Mouse (Mus musculus) ovary, postnatal 10 days (tissue): ENCODE results near the gene Cckar.

Source experiments
- DNase-seq: peaks from one replicate; pipeline ENCODE4 v3.0.0; 2022; ENCODE audit warnings: low spot score

Gene Cckar

DNA sequence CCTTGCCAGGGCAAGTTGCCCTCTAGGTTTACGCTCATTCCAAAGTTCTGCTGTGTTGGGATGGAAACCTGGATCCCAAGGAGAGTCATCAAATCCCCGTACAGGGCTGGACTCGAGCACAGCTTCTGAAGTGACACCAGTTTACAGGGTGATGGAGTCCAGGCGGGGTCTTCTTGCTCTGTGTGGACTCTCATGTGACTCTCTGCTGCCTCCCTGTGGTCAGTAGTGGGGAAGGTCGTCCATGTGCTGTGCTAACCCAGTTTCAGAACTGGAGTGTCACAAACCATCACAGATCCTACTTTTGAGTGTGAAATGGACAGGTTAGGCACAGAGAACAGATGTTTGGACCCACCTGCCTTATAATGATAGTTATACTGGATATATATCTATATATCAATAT, 35.2 kb downstream of the Cckar start:
- peak; percentile 34 for DNase-seq

DNA sequence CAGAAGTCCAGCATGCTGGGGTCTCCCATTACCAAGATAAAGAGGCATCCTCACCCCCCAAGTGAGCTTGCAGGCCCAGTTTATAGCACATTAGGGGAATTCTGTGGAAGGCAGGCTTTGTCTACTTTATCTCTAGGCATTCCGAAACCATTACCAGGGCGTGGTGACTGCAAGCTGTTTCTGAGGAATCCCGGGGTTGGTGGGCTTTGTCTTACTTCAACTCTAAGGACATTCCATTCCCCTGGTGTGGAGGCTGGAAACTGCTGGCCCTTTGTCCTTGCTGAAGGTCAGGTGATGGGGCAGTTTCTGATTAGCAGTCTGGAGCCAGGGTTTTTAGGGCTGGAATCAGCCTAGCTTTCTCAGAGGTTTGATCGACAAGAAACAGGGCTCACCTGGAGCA, 36.0 kb downstream of the Cckar start:
- no peak for DNase-seq

DNA sequence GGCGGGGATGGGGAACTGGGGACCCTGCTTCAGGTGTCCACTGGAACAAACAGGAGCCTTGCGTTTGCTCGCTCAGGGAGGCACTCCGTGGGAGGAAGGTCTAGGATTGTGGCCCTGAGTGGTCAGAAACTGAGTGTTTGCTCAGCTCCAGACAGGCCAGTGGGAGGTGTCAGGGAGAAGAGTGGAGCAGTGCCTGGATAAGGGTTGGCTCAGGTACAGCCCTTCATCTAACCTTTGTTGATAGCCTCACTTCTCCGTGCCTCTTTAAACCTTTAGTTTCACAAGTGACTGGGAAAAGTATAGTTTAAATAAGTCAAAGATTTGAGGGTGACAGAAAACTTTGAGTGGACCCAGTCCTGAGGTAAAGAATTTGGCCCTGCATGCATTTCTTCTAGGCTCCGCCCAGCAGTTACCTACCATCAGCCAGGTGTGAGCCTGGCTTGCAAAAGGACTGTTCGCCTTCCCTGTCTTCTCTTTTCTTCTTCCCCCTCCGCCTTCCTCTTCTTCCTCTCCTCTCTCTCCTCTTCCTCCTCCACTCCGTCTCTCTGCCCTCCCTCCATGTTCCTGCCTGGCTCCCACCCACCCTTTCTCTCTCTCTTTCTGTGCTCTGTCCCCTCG, 37.1 kb downstream of the Cckar start:
- DNase-seq, result no peak

DNA sequence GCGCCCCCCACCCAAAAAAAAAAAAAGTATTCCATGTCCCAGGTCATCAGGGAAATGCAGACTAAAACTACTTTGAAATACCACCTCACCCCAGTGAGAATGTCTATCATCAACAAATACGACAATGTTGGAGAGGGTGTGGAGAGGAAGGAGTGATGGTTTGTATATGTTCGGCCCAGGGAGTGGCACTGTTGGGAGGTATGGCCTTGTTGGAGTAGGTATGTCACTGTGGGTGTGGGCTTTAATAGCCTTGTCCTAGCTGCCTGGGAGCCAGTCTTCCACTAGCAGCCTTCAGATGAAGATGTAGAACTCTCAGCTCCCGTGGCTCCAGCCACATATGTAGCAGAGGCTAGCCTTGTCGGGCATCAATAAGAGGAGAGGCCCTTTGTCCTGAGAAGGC, 39.5 kb downstream of the Cckar start:
- DNase-seq, result no peak

DNA sequence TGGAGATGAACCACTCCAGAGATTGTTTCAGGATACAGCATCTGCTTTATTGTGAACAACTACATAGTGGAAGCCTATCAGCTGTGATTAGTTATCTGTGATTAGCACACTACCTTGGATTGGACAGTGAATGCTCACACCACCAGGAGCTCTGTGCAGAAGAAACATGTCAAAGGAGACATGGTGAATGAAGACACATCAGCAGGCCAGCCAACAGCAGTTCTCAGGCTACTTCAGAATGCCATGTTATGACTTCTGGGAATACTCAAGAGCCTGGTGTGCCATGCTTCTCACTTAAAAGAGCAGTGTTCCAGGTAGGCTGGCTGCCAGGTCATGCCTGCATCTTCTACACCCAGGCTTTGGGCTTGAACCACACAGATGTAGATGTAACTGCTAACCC, 43.8 kb downstream of the Cckar start:
- no peak for DNase-seq

DNA sequence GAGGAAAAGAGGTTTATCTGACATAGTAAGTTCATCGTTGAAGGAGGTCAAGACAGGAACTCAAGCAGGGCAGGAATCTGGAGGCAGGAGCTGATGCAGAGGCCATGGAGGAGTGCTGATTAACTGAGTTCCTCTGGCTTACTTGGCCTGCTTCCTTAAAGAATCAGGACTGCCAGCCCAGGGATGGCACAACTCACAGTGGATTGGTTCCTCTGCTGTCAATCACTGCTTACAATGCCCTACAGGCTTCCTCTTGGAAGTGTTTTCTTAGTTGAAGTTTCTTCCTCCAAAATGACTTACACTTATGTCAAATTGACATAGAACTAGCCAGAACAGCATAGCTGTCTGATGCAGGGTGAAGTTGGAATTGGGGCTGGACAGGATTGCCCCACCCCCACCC, 45.1 kb downstream of the Cckar start:
- DNase-seq, result no peak

DNA sequence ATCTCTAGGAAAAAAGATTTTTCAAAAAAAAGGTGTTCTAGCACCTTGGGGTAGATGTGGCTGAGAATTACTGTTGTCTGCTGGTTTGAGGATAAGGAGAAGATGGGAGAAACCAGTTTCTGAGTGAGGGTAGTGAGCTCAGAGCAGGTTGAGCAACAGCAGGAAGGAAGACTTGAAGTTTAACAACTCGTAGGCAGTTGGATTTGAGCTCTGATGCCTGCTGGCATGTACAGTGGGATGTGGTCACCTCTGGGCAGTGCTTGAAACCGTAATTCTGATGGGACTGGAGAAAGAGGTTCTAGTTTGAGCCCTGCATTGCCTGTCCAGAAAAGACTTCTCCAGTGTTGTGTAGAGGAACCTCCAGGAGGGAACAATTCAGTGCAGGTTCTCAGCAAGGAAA, 46.0 kb downstream of the Cckar start:
- no peak for DNase-seq

DNA sequence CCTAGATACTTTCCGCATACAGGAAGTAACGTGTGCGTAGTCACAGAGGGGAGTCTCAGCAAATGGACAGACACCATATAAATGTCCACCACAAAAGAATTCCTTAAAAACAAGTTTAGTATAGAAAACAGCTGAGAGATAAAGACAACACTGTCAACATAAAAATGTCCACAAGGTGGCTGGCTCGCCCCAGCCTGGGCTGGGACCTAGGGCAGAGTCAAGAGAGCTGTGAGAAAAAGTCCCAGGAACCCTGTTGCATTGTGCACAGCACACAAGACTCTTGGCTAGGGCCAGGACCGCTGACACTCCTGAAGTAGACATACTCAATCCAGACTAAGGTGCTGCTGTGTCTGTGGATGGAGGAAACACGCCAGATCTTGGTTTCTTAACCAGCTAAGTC, 49.6 kb downstream of the Cckar start:
- no peak for DNase-seq

DNA sequence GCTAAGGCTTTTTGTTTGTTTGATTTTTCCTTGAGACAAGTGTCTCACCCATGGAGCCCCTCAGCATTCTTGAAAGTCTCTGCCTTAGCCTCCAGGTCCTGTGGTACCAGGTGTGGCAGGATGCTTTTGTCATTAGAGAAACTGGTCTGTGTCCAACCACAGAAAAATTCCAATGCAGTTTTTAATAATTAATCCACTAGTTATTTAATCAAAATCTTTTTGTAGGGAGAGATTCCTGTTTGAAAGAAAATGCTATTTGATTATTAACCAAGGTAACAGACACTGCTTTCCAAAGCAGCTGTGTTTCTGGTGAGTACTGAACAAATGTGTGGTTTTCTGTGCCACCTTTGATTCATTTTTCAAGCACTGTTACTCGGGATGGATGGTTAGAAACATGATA, 50.9 kb downstream of the Cckar start:
- DNase-seq, result no peak
